Mouse (Mus musculus): ENCODE measurements around the gene Rgcc. TPM values are rescaled to one million over a fixed set of nuclear protein-coding genes. Genes with fewer than 3 reads are reported as not detected.

Rgcc gene
- total RNA-seq, 2 experiments from 2014 or later = 53.3 to 79.9 TPM

- no peak for DNase-seq (ENCODE audit: low spot score)
These were observed 59.1 kb downstream of the Rgcc start for GRCm38 (mm10) chr14:79242386-79242720.

- DNase-seq (ENCODE audit: low spot score) = no peak
These were observed 59.6 kb downstream of the Rgcc start for GRCm38 (mm10) chr14:79241656-79242385.

- DNase-seq (ENCODE audit: low spot score) = no peak
These were observed 60.3 kb downstream of the Rgcc start for GRCm38 (mm10) chr14:79241057-79241570.

GRCm38 (mm10) chr14:79239402-79239801 lies 62.0 kb downstream of the Rgcc start:
- no peak for DNase-seq (ENCODE audit: low spot score)

Other genes with a start within 250 kb of the Rgcc start
- gene Zfp957, start 54.3 kb downstream of the Rgcc start, total RNA-seq (2021) = not detected
- gene Naa16, start 89.1 kb upstream of the Rgcc start, total RNA-seq (2021) = 10 to 100 TPM; 21.7 to 25.2 TPM
- gene Mtrf1, start 96.1 kb upstream of the Rgcc start, total RNA-seq (2021) = 10 to 100 TPM in 1 of 2 experiments, 1 to 10 TPM in 1; 9.8 to 11.0 TPM
- gene Kbtbd7, start 124.9 kb upstream of the Rgcc start, total RNA-seq (2021) = 1 to 10 TPM; 5.5 to 6.4 TPM
- under 1 TPM in 1 of 2 experiments, not detected in 1; 0.14 TPM for gene Kbtbd6, start 150.2 kb upstream of the Rgcc start, total RNA-seq (2021)
- gene Elf1, start 179.5 kb upstream of the Rgcc start, total RNA-seq (2021) = 1 to 10 TPM; 3.8 to 6.4 TPM
- gene Wbp4, start 179.9 kb upstream of the Rgcc start, total RNA-seq (2021) = 10 to 100 TPM; 20.7 to 23.5 TPM

Measured in gastrocnemius, adult 18-20 months (tissue).